Mouse (Mus musculus): ENCODE results near the gene Psmb2. TPM values are rescaled to one million over a fixed set of nuclear protein-coding genes. Genes with fewer than 3 reads are reported as not detected.

Gene Psmb2
- polyA plus RNA-seq, 1 experiment = not detected

GRCm38 (mm10) chr4:126749553-126749952 is 72.1 kb downstream of the Psmb2 start:
- peak overlapping the region; percentile 45 for H3K27ac ChIP-seq (ENCODE audit: insufficient read depth, low read depth, low read length)
- peak overlapping the region; percentile 90 for H3K4me3 ChIP-seq (ENCODE audit: insufficient read depth, low read depth, low read length)

DNA sequence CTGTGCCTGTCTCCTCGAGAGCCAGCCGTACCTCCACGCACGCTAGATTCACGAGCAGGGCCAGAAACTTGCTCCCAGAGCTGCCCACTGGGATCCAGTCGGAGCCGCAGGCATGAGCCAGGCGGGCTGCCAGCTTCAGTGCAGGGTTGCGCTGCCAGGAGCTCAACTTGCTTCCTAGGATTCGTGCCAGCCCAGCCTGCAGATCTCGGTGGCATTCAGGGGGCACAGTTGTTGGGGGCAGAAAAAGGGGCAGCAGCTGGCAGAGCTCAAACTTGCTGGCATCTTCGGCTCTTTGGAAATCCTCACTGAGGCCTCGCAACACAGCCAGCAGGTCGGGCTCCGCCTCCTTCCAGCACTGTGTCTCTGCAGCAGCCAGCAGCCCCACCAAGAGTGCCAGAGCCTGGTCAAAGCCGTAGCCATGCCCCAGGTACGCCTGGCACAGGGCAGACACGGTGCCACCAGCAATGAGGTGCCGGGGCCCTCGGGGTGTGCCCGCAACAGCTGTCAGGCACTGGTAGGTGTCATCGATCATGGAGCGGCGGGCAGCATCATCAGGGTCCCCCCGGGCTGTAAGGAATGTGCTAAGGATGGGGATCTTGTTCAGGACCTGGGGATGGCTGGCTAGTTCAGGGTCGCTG is 72.7 kb downstream of the Psmb2 start:
- 16% methylated on average over 26 of the region's 26 CpGs for WGBS
- TF ChIP-seq POLR2A (IDR thresholded peaks at IDR 0.05; ENCODE audit: insufficient read depth, low read depth, low read length) (no peak), CTCF (IDR thresholded peaks at IDR 0.05; ENCODE audit: insufficient read depth, low read depth, low read length) (no peak)
- peaks cover 40% of the 10 kb centered on the region for H3K4me1 ChIP-seq (ENCODE audit: control insufficient read depth, insufficient read depth, low read length)
- H3K4me3 ChIP-seq (ENCODE audit: insufficient read depth, low read depth, low read length) = peak overlapping the region; percentile 90
- H3K27ac ChIP-seq (ENCODE audit: insufficient read depth, low read depth, low read length) = peak overlapping the region; percentile 59

More at GRCm38 (mm10) chr4:126749553-126749952, 72.1 kb downstream of the Psmb2 start:
- H3K4me1 ChIP-seq (ENCODE audit: control insufficient read depth, insufficient read depth, low read length) = peaks cover 45% of the 10 kb centered on the region
- TF ChIP-seq CTCF (IDR thresholded peaks at IDR 0.05; ENCODE audit: insufficient read depth, low read depth, low read length) (no peak), POLR2A (IDR thresholded peaks at IDR 0.05; ENCODE audit: insufficient read depth, low read depth, low read length) (no peak)
- WGBS = 36% methylated on average over 11 of the region's 11 CpGs

DNA sequence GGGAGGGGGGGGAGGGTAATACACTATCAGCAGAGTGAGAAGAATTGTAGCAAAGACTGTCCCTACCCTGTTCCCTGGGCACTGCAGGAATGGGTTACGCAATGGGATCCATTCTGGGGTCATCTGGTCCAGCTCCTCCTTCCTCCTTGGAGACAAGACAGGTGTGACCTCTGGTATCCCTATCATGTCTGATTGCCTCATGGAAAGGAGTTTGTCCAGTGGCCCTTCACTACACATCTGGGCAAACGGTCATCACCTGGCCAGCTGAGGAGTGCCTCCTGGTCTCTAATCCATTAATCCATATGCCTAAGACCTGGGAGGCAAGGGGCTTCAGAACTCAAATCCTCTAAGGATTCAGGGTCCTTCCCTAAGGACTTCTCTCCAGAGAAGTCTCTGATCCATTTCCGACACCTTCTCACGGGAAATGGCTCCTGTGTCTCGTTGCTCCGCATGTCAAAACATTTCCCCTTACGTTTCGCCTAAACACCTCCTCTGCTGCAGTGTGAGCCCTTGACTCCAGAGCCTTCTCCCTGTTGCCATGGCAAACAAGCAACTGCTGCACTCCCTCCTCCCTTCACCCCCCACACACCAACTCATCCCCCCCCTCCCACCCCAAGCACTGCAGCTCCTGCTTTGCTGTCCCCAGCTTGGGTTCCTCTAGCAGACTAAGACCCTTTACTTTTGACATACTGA is 73.6 kb downstream of the Psmb2 start:
- Histone ChIP-seq H3K27ac (ENCODE audit: insufficient read depth, low read depth, low read length) (peak overlapping the region; percentile 77), H3K4me3 (ENCODE audit: insufficient read depth, low read depth, low read length) (peak overlapping the region; percentile 90), H3K4me1 (ENCODE audit: control insufficient read depth, insufficient read depth, low read length) (peaks cover 36% of the 10 kb centered on the region)
- 33% methylated on average over 8 of the region's 8 CpGs for WGBS
- TF ChIP-seq POLR2A (IDR thresholded peaks at IDR 0.05; ENCODE audit: insufficient read depth, low read depth, low read length) = no peak
- TF ChIP-seq CTCF (IDR thresholded peaks at IDR 0.05; ENCODE audit: insufficient read depth, low read depth, low read length) = no peak

GRCm38 (mm10) chr4:126751556-126752023 is 74.2 kb downstream of the Psmb2 start:
- 20% methylated on average over 10 of the region's 10 CpGs for WGBS
- peaks cover 31% of the 10 kb centered on the region for H3K4me1 ChIP-seq (ENCODE audit: control insufficient read depth, insufficient read depth, low read length)
- H3K4me3 ChIP-seq (ENCODE audit: insufficient read depth, low read depth, low read length) = peak overlapping the region; percentile 90
- H3K27ac ChIP-seq (ENCODE audit: insufficient read depth, low read depth, low read length) = peak overlapping the region; percentile 77
- TF ChIP-seq POLR2A (IDR thresholded peaks at IDR 0.05; ENCODE audit: insufficient read depth, low read depth, low read length) (no peak), CTCF (IDR thresholded peaks at IDR 0.05; ENCODE audit: insufficient read depth, low read depth, low read length) (no peak)

- WGBS = 4% methylated on average over 13 of the region's 13 CpGs
- Histone ChIP-seq H3K27ac (ENCODE audit: insufficient read depth, low read depth, low read length) (peak overlapping the region; percentile 97), H3K4me1 (ENCODE audit: control insufficient read depth, insufficient read depth, low read length) (peaks cover 28% of the 10 kb centered on the region), H3K4me3 (ENCODE audit: insufficient read depth, low read depth, low read length) (peak overlapping the region; percentile 90)
- no peak for TF ChIP-seq CTCF (IDR thresholded peaks at IDR 0.05; ENCODE audit: insufficient read depth, low read depth, low read length)
- TF ChIP-seq POLR2A (IDR thresholded peaks at IDR 0.05; ENCODE audit: insufficient read depth, low read depth, low read length) = no peak
These were observed 74.7 kb downstream of the Psmb2 start for GRCm38 (mm10) chr4:126752024-126752607.

- WGBS = under 1% methylated on average over 23 of the region's 23 CpGs
- Histone ChIP-seq H3K4me1 (ENCODE audit: control insufficient read depth, insufficient read depth, low read length) (peaks cover 27% of the 10 kb centered on the region), H3K4me3 (ENCODE audit: insufficient read depth, low read depth, low read length) (peak overlapping the region; percentile 90), H3K27ac (ENCODE audit: insufficient read depth, low read depth, low read length) (peak overlapping the region; percentile 97)
- TF ChIP-seq POLR2A (IDR thresholded peaks at IDR 0.05; ENCODE audit: insufficient read depth, low read depth, low read length) (0 out of 2 replicates have a peak, but pooled peaks have one; percentile 27), CTCF (IDR thresholded peaks at IDR 0.05; ENCODE audit: insufficient read depth, low read depth, low read length) (no peak)
These were observed 75.2 kb downstream of the Psmb2 start for GRCm38 (mm10) chr4:126752608-126753141.

- TF ChIP-seq CTCF (IDR thresholded peaks at IDR 0.05; ENCODE audit: insufficient read depth, low read depth, low read length) (no peak), POLR2A (IDR thresholded peaks at IDR 0.05; ENCODE audit: insufficient read depth, low read depth, low read length) (peak; percentile 91)
- H3K27ac ChIP-seq (ENCODE audit: insufficient read depth, low read depth, low read length) = peak within 1 kb of the TSS; percentile 98
- peak within 1 kb of the TSS; percentile 90 for H3K4me3 ChIP-seq (ENCODE audit: insufficient read depth, low read depth, low read length)
- WGBS = under 1% methylated on average over 71 of the region's 71 CpGs
- peaks cover 24% of the 10 kb centered on the region for H3K4me1 ChIP-seq (ENCODE audit: control insufficient read depth, insufficient read depth, low read length)
These were observed 76.1 kb downstream of the Psmb2 start, which contains the start of the genes Ncdn and AU040320 for GRCm38 (mm10) chr4:126753268-126754230. Gene Ncdn, minus strand, starts transcription at chr4:126753438. Gene AU040320, plus strand, starts transcription at chr4:126753544.

DNA sequence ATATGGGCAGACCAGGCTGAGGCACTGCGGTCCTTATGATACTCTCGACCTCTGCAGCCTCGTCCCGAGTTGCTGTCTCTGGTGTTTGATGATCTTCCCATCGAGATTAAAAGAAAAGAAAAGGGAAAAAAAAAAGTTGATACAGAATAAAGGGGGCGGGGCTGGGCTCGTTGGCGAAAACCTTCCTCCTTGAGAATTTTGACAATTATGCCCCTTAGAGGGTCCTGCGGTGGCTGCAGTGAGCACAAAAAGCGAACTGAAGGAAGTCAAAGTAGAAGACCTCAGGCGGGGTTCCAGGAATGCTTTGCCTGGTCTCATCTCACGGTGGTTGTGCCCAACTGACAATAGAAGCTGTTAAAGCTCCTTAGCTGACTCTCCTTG is 76.8 kb downstream of the Psmb2 start:
- Histone ChIP-seq H3K4me1 (ENCODE audit: control insufficient read depth, insufficient read depth, low read length) (peaks cover 23% of the 10 kb centered on the region), H3K27ac (ENCODE audit: insufficient read depth, low read depth, low read length) (peak overlapping the region; percentile 98), H3K4me3 (ENCODE audit: insufficient read depth, low read depth, low read length) (peak overlapping the region; percentile 90)
- no peak for TF ChIP-seq CTCF (IDR thresholded peaks at IDR 0.05; ENCODE audit: insufficient read depth, low read depth, low read length)
- no peak for TF ChIP-seq POLR2A (IDR thresholded peaks at IDR 0.05; ENCODE audit: insufficient read depth, low read depth, low read length)
- 0% methylated on average over 12 of the region's 12 CpGs for WGBS

Data from olfactory bulb, adult 2 months (tissue).